Mouse (Mus musculus): ENCODE measurements around the gene Mybph. TPM values are rescaled to one million over a fixed set of nuclear protein-coding genes. Genes with fewer than 3 reads are reported as not detected.
"Not testable (repeated sequence)": the region's sequence is repeated elsewhere in the genome, so short reads cannot be mapped to it uniquely, and the experiment has no call there.

Gene Mybph
- polyA plus RNA-seq, 1 experiment from 2014 or later = 38.8 TPM

GRCm38 (mm10) chr1:134246590-134246989, 53.3 kb downstream of the Mybph start:
- Histone ChIP-seq H3K9ac (replicated peaks) (no peak overlapping the region), H3K27ac (no peak overlapping the region), H3K9me3 (no peaks in the 10 kb centered on the region), H3K4me3 (replicated peaks) (no peak overlapping the region), H3K4me1 (replicated peaks) (peaks cover 3% of the 10 kb centered on the region; the same call in 1 of the 2 replicates), H3K4me2 (no peak overlapping the region), H3K36me3 (no peaks in the 10 kb centered on the region), H3K27me3 (peaks cover 9% of the 10 kb centered on the region)
- WGBS = 65% methylated on average over 4 of the region's 4 CpGs
- ATAC-seq (ENCODE audit: insufficient number of reproducible peaks, insufficient read depth, low FRiP score, low TSS enrichment, low read depth) = no peak

GRCm38 (mm10) chr1:134249681-134250080, 56.4 kb downstream of the Mybph start:
- ATAC-seq (ENCODE audit: insufficient number of reproducible peaks, insufficient read depth, low FRiP score, low TSS enrichment, low read depth); H3K27ac ChIP-seq; H3K27me3 ChIP-seq; H3K4me2 ChIP-seq; H3K4me3 ChIP-seq (replicated peaks); H3K36me3 ChIP-seq; H3K4me1 ChIP-seq (replicated peaks); H3K9me3 ChIP-seq; H3K9ac ChIP-seq (replicated peaks): not testable (repeated sequence)
- WGBS = 83% methylated on average over 1 of the region's 1 CpGs

Other genes with a start within 250 kb of the Mybph start
- 12.6 and 14.8 TPM in 2 replicates for gene Fmod, start 156.2 kb upstream of the Mybph start, polyA plus RNA-seq (2016; fragmentation: Nextera tagmentation; extraction: Ambion mirVana)
- gene Btg2, start 114.3 kb upstream of the Mybph start, polyA plus RNA-seq (2016; fragmentation: Nextera tagmentation; extraction: Ambion mirVana) = 26.7 and 28.1 TPM in 2 replicates
- gene Chit1, start 82.2 kb upstream of the Mybph start, polyA plus RNA-seq (2016; fragmentation: Nextera tagmentation; extraction: Ambion mirVana) = not detected in 2 replicates
- gene Chil1, start 11.3 kb upstream of the Mybph start, polyA plus RNA-seq (2016; fragmentation: Nextera tagmentation; extraction: Ambion mirVana) = 4.3 and 4.4 TPM in 2 replicates
- 1.5 and 3.0 TPM in 2 replicates for gene Adora1, start 42.0 kb downstream of the Mybph start, polyA plus RNA-seq (2016; fragmentation: Nextera tagmentation; extraction: Ambion mirVana)
- gene Myog, start 96.5 kb downstream of the Mybph start, polyA plus RNA-seq (2016; fragmentation: Nextera tagmentation; extraction: Ambion mirVana) = 108 and 119 TPM in 2 replicates
- gene Ppfia4, start 139.5 kb downstream of the Mybph start, polyA plus RNA-seq (2016; fragmentation: Nextera tagmentation; extraction: Ambion mirVana) = 6.5 and 6.7 TPM in 2 replicates
- 96.6 and 99.3 TPM in 2 replicates for gene Tmem183a, start 168.5 kb downstream of the Mybph start, polyA plus RNA-seq (2016; fragmentation: Nextera tagmentation; extraction: Ambion mirVana)
- not detected in 2 replicates for gene 4933406M09Rik, start 192.5 kb downstream of the Mybph start, polyA plus RNA-seq (2016; fragmentation: Nextera tagmentation; extraction: Ambion mirVana)
- 42.6 and 44.0 TPM in 2 replicates for gene Cyb5r1, start 212.1 kb downstream of the Mybph start, polyA plus RNA-seq (2016; fragmentation: Nextera tagmentation; extraction: Ambion mirVana)
- gene Adipor1, start 221.9 kb downstream of the Mybph start, polyA plus RNA-seq (2016; fragmentation: Nextera tagmentation; extraction: Ambion mirVana) = 80.7 and 86.4 TPM in 2 replicates